Mouse (Mus musculus): ENCODE measurements around the gene Mrps9.

- TF ChIP-seq EP300 (IDR thresholded peaks at IDR 0.05; ENCODE audit: low read depth), result no peak
- no peak for TF ChIP-seq CTCF (IDR thresholded peaks at IDR 0.05; ENCODE audit: low read depth)
These were observed 23.1 kb downstream of the Mrps9 start for GRCm38 (mm10) chr1:42874174-42874573.
